In genomic region chr12:76128831-76129230, GRCm38 (mm10) we compare ENCODE assay signal across 8 mouse cellular contexts. TPM values are rescaled to one million over a fixed set of nuclear protein-coding genes. Genes with fewer than 3 reads are reported as not detected.
DNase-seq lines count a peak whose midpoint lies in the region.
"Had no signal": no experiment of that assay in that cellular context is flagged by ENCODE, and none has a peak within 500 bp of the region (broad histone marks: within the 10 kb centered on the region; RNA-seq: fewer than 3 reads in every experiment).

No protein-coding gene starts in this region.

- intact Hi-C loops in gastrocnemius, postnatal 36 days (cut with DNase I) = no loop called here

- DNase-seq in layer of hippocampus, postnatal 14 days (ENCODE audit: low spot score in 2 of 2) = peak; percentile 22 to 57
- DNase-seq in layer of hippocampus, adult 9-11 months = no peak
- DNase-seq in cerebellum, adult 8-10 months = peak; percentile 59
- peak; percentile 56 for DNase-seq in gastrocnemius, postnatal 36 days
- peak; percentile 14 to 69 for DNase-seq in lung, postnatal 4 days
- DNase-seq in embryo, embryonic 10.5 days (ENCODE audit: low spot score) = no peak
- no peak for DNase-seq in retina, postnatal 1 day

RNA-seq across cellular contexts. Expression of gene Esr2, which starts 48.2 kb away (rescaled TPM):
- total RNA-seq in layer of hippocampus, postnatal 14 days (2021) = under 1 TPM; 0.12 to 0.21 TPM
- under 1 TPM in 1 of 2 experiments, not detected in 1; 0.28 TPM for total RNA-seq in gastrocnemius, postnatal 36 days (2021)
- total RNA-seq: monocyte, adult 5-6 weeks had no signal

Comparison
In these comparisons a context has a peak if more than half of its experiments do, and no peak if none do; other contexts are left out.
1. DNase-seq: peak in layer of hippocampus, postnatal 14 days (2 of 2), cerebellum, adult 8-10 months (single experiment), gastrocnemius, postnatal 36 days (2 of 2) and lung, postnatal 4 days (2 of 2); none in layer of hippocampus, adult 9-11 months (single experiment), embryo, embryonic 10.5 days (single experiment) and retina, postnatal 1 day (single experiment).